Mouse (Mus musculus): ENCODE measurements at regions not wholly inside any gene's neighbourhood (a gene's known extent, or its start where the extent isn't known, plus 50 kb on each side); places are given as distances from the start of the nearest gene placed in this dataset.

DNA sequence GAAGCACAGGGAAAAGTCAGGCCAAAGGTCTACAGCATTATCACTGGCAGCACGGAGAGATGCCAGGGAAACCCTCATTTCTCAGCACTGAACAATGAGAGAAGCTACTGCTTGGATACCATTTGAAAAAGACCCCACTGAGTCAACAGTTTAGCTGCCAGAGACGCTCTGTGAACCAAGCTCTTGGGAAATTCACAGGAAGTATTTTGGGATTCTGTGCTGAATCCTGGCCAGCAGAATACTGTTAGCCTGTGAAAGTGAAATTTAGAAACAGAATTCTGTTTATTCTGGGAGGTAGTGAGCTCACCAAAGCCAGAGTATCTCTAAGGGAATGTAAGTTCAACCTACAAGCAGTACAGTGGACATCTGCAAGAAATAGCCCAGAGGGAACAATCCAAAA, 705.1 kb downstream of the Zpld1 start:
- no peak overlapping the region for H3K9ac ChIP-seq (replicated peaks; ENCODE audit: low read depth, low read length)
- H3K36me3 ChIP-seq (ENCODE audit: control insufficient read depth, insufficient read depth, low read length) = no peaks in the 10 kb centered on the region
- H3K4me2 ChIP-seq (ENCODE audit: low read depth, low read length) = no peak overlapping the region
- no peaks in the 10 kb centered on the region for H3K9me3 ChIP-seq (ENCODE audit: control insufficient read depth, low read length)
- no peak overlapping the region for H3K4me3 ChIP-seq (ENCODE audit: low read depth, low read length)
- peak; percentile 49; the same call in 1 of the 2 replicates for ATAC-seq (ENCODE audit: low read depth)
- H3K27me3 ChIP-seq (ENCODE audit: control insufficient read depth, insufficient read depth, low read length) = no peaks in the 10 kb centered on the region
- H3K27ac ChIP-seq (ENCODE audit: low read depth, low read length) = no peak overlapping the region
- 61% methylated on average over 2 of the region's 2 CpGs for WGBS
- H3K4me1 ChIP-seq (ENCODE audit: control insufficient read depth, insufficient read depth, low read length) = no peaks in the 10 kb centered on the region

Data from neural tube, embryonic 14.5 days (tissue).